Mouse (Mus musculus): ENCODE measurements around the gene Col24a1. TPM values are rescaled to one million over a fixed set of nuclear protein-coding genes. Genes with fewer than 3 reads are reported as not detected.

Gene Col24a1
- polyA plus RNA-seq, 1 experiment from 2014 or later: 1.3 TPM

- Histone ChIP-seq H3K36me3 (replicated peaks) (peaks cover 57% of the 10 kb centered on the region), H3K9ac (no peak overlapping the region), H3K4me1 (no peaks in the 10 kb centered on the region), H3K4me2 (no peak overlapping the region), H3K9me3 (no peaks in the 10 kb centered on the region), H3K4me3 (replicated peaks) (no peak overlapping the region), H3K27ac (no peak overlapping the region), H3K27me3 (no peaks in the 10 kb centered on the region)
- ATAC-seq (ENCODE audit: low FRiP score): no peak
- 95% methylated on average over 4 of the region's 4 CpGs for WGBS
These were observed 298.3 kb downstream of the Col24a1 start for GRCm38 (mm10) chr3:145590562-145590961.

- Histone ChIP-seq H3K9me3 (no peaks in the 10 kb centered on the region), H3K4me3 (replicated peaks) (no peak overlapping the region), H3K9ac (no peak overlapping the region), H3K4me1 (no peaks in the 10 kb centered on the region), H3K4me2 (no peak overlapping the region), H3K27ac (no peak overlapping the region), H3K36me3 (replicated peaks) (peaks cover 50% of the 10 kb centered on the region), H3K27me3 (no peaks in the 10 kb centered on the region)
- 91% methylated on average over 6 of the region's 6 CpGs for WGBS
- ATAC-seq (ENCODE audit: low FRiP score): no peak
These were observed 299.7 kb downstream of the Col24a1 start for GRCm38 (mm10) chr3:145591841-145592542.

- Histone ChIP-seq H3K36me3 (replicated peaks) (peaks cover 67% of the 10 kb centered on the region), H3K27ac (no peak overlapping the region), H3K4me1 (no peaks in the 10 kb centered on the region), H3K27me3 (no peaks in the 10 kb centered on the region), H3K4me3 (replicated peaks) (no peak overlapping the region), H3K4me2 (no peak overlapping the region), H3K9ac (no peak overlapping the region), H3K9me3 (no peaks in the 10 kb centered on the region)
- 92% methylated on average over 6 of the region's 6 CpGs for WGBS
- ATAC-seq (ENCODE audit: low FRiP score): no peak
These were observed 303.1 kb downstream of the Col24a1 start for GRCm38 (mm10) chr3:145595354-145595753.

GRCm38 (mm10) chr3:145599059-145599458 lies 306.8 kb downstream of the Col24a1 start:
- Histone ChIP-seq H3K4me2 (no peak overlapping the region), H3K27ac (no peak overlapping the region), H3K9me3 (no peaks in the 10 kb centered on the region), H3K36me3 (replicated peaks) (peaks cover 70% of the 10 kb centered on the region), H3K4me3 (replicated peaks) (no peak overlapping the region), H3K27me3 (no peaks in the 10 kb centered on the region), H3K9ac (no peak overlapping the region), H3K4me1 (peaks cover 8% of the 10 kb centered on the region; the same call in 1 of the 2 replicates)
- no peak for ATAC-seq (ENCODE audit: low FRiP score)
- 96% methylated on average over 7 of the region's 7 CpGs for WGBS

GRCm38 (mm10) chr3:145600801-145601200 lies 308.5 kb downstream of the Col24a1 start:
- 90% methylated on average over 6 of the region's 6 CpGs for WGBS
- no peak overlapping the region for H3K4me3 ChIP-seq (replicated peaks)
- no peak for ATAC-seq (ENCODE audit: low FRiP score)
- H3K4me1 ChIP-seq: peaks cover 8% of the 10 kb centered on the region; the same call in 1 of the 2 replicates
- H3K27me3 ChIP-seq: no peaks in the 10 kb centered on the region
- H3K9me3 ChIP-seq: no peaks in the 10 kb centered on the region
- H3K36me3 ChIP-seq (replicated peaks): peaks cover 73% of the 10 kb centered on the region
- H3K9ac ChIP-seq: no peak overlapping the region
- no peak overlapping the region for H3K4me2 ChIP-seq
- H3K27ac ChIP-seq: no peak overlapping the region

- Histone ChIP-seq H3K4me2 (no peak overlapping the region), H3K4me1 (peaks cover 8% of the 10 kb centered on the region; the same call in 1 of the 2 replicates), H3K27me3 (no peaks in the 10 kb centered on the region), H3K27ac (no peak overlapping the region), H3K9me3 (no peaks in the 10 kb centered on the region), H3K9ac (no peak overlapping the region), H3K4me3 (replicated peaks) (no peak overlapping the region), H3K36me3 (replicated peaks) (peaks cover 71% of the 10 kb centered on the region)
- 86% methylated on average over 6 of the region's 6 CpGs for WGBS
- no peak for ATAC-seq (ENCODE audit: low FRiP score)
These were observed 309.1 kb downstream of the Col24a1 start for GRCm38 (mm10) chr3:145601345-145601744.

Other genes starting within 250 kb of the Col24a1 start
- gene Clca2, start 193.0 kb upstream of the Col24a1 start, polyA plus RNA-seq (2016; fragmentation: Nextera tagmentation; extraction: Ambion mirVana): 0.15 and 0.19 TPM in 2 replicates
- gene Odf2l, start 173.9 kb upstream of the Col24a1 start, polyA plus RNA-seq (2016; fragmentation: Nextera tagmentation; extraction: Ambion mirVana): 31.3 and 31.7 TPM in 2 replicates

Data from forebrain, embryonic 12.5 days (tissue).